Mouse (Mus musculus) liver, embryonic 12.5 days (tissue): ENCODE data around the gene Gm9507. TPM values are rescaled to one million over a fixed set of nuclear protein-coding genes. Genes with fewer than 3 reads are reported as not detected.

Source experiments
- ATAC-seq: fragments of 200-750 bp; cut with Nextera tagmentation; 2 replicates; pipeline ENCODE4 v1.8.0; 2017; ENCODE audit warnings: moderate number of reproducible peaks, mild to moderate bottlenecking, moderate library complexity
- H3K27ac ChIP-seq: fragments of 300-500 bp; sonication (generic); 2 replicates; pipeline ENCODE4 v1.5.1; 2016; ENCODE audit warnings: mild to moderate bottlenecking
- H3K27me3 ChIP-seq: fragments of 300-500 bp; sonication (generic); replicated peaks from 2 replicates; pipeline ENCODE4 v1.6.1; 2016; ENCODE audit warnings: mild to moderate bottlenecking, moderate library complexity
- H3K36me3 ChIP-seq: fragments of 300-500 bp; sonication (generic); 2 replicates; pipeline ENCODE4 v1.6.1; 2016; ENCODE audit warnings: mild to moderate bottlenecking, moderate library complexity
- H3K4me1 ChIP-seq: fragments of 300-500 bp; sonication (generic); 2 replicates; pipeline ENCODE4 v1.6.1; 2016
- H3K4me2 ChIP-seq: fragments of 300-500 bp; sonication (generic); 2 replicates; pipeline ENCODE4 v1.6.1; 2016; ENCODE audit warnings: mild to moderate bottlenecking, moderate library complexity
- H3K4me3 ChIP-seq: fragments of 300-500 bp; sonication (generic); 2 replicates; pipeline ENCODE4 v1.5.1; 2016; ENCODE audit warnings: mild to moderate bottlenecking, moderate library complexity
- H3K9ac ChIP-seq: fragments of 300-500 bp; sonication (generic); 2 replicates; pipeline ENCODE4 v1.6.1; 2016; ENCODE audit warnings: mild to moderate bottlenecking, moderate library complexity
- H3K9me3 ChIP-seq: fragments of 300-500 bp; sonication (generic); replicated peaks from 2 replicates; pipeline ENCODE4 v1.6.1; 2016; ENCODE audit warnings: mild to moderate bottlenecking, moderate library complexity
- WGBS: fragments of 180-500 bp; shearing (Covaris S2); methylation state at CpG from one replicate; pipeline ENCODE4 v1.1.7; 2016; ENCODE audit not compliant: insufficient replicate concordance; 5-methylcytosine and 5-hydroxymethylcytosine counted together
- polyA plus RNA-seq: library from polyadenylated mRNA; unstranded; fragments of >200 nt; fragmentation: Nextera tagmentation; extraction: Ambion mirVana; gene quantifications from 2 replicates; pipeline ENCODE4 v1.2.1, GENCODE M21; 2016

Gene Gm9507
- polyA plus RNA-seq: not detected in 2 replicates

DNA sequence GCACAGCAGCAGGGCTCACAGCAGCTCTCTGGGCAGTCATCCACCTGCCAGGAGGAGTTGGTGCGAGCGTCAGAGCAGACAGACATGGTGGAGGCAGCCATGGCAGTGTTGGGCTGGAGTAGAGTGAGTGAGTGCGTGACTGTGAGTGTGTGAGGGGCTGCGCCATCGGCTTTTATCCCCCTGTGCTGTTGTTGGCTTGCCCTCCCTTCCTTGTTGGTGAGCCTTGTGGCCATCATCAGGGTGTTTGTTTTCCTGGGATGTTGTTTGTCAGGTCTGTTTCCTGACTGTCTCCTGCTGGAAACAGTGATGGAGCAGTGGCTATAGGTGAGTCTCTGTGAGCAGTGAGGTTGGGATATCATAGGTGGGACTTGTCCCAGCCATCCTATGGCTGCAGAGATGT, at the start of gene Gm9507:
Gene Gm9507, minus strand, starts transcription at position 101 of the 400 bp plus-strand sequence.
- no peak for ATAC-seq
- no peaks in the 10 kb centered on the region for H3K27me3 ChIP-seq
- 51% methylated on average over 5 of the region's 5 CpGs for WGBS

DNA sequence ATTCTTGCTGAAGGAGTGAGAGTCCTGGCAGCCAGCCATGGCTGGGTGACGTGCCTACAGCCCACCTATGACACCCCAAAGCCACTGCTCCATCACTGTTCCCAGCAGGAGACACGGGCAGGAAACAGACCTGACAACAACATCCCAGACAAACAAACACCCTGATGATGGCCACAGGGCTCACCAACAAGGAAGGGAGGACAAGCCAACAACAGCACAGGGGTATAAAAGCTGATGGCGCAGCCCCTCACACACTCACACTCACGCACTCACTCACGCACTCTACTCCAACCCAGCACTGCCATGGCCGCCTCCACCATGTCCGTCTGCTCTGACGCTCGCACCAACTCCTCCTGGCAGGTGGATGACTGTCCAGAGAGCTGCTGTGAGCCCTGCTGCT, 40.9 kb upstream of the Gm9507 start, which contains the start of gene Gm10318:
Gene Gm10318, plus strand, starts transcription at position 301 of the 400 bp plus-strand sequence.
- H3K4me3 ChIP-seq: no peak within 1 kb of the TSS

More for the DNA sequence above, at the start of gene Gm9507:
- Histone ChIP-seq H3K9me3 (no peaks in the 10 kb centered on the region; the same call in 1 of the 2 replicates), H3K4me1 (no peaks in the 10 kb centered on the region), H3K27ac (no peak within 1 kb of the TSS), H3K4me2 (no peak within 1 kb of the TSS), H3K9ac (no peak within 1 kb of the TSS), H3K4me3 (no peak within 1 kb of the TSS), H3K36me3 (no peaks in the 10 kb centered on the region)

DNA sequence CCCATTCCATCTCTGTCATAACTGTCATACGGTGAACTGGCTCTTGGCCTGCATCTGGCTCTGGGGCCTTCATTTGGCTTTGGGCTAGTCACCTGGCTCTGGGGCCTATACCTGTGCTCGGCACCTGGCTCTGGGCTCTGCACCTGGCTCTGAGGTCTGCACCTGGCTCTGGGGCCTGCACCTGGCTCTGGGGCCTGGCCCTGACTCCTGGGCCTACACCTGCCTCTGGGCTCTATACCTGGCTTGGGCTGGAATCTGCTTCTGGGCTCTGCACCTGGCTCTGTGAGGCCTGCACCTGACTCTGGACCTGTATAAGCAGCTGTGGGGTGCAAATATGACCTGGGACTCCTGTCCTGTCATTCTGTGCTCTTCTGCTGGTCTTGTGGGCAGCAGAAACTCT, 35.9 kb upstream of the Gm9507 start:
- ATAC-seq: no peak
- Histone ChIP-seq H3K4me2 (no peak overlapping the region), H3K27me3 (no peaks in the 10 kb centered on the region; the same call in 1 of the 2 replicates), H3K9ac (no peak overlapping the region), H3K36me3 (no peaks in the 10 kb centered on the region), H3K9me3 (no peaks in the 10 kb centered on the region), H3K27ac (no peak overlapping the region), H3K4me3 (no peak overlapping the region), H3K4me1 (no peaks in the 10 kb centered on the region)
- WGBS: 59% methylated on average over 2 of the region's 2 CpGs

More for the DNA sequence above, 40.9 kb upstream of the Gm9507 start, which contains the start of gene Gm10318:
- Histone ChIP-seq H3K4me2 (no peak within 1 kb of the TSS), H3K27me3 (no peaks in the 10 kb centered on the region; the same call in 1 of the 2 replicates), H3K9ac (no peak within 1 kb of the TSS), H3K36me3 (no peaks in the 10 kb centered on the region), H3K4me1 (no peaks in the 10 kb centered on the region), H3K9me3 (no peaks in the 10 kb centered on the region), H3K27ac (no peak within 1 kb of the TSS)
- 58% methylated on average over 9 of the region's 9 CpGs for WGBS
- ATAC-seq: no peak

DNA sequence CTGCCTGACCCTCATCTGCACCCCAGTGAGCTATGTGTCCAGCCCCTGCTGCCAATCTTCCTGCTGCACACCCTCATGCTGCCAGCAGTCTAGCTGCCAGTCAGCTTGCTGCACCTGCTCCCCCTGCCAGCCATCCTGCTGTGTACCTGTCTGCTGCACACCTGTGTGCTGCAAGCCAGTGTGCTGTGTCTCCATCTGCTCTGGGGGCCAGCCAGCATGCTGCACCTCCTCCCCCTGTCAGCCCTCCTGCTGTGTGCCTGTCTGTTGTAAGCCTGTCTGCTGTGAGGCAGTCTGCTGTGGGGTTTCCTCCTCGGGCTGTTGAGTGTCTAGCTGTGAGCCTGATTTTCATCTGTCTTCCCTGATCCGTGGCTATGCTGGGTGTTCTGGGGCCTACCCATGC, 35.3 kb upstream of the Gm9507 start:
- H3K4me1 ChIP-seq: no peaks in the 10 kb centered on the region
- H3K9me3 ChIP-seq: no peaks in the 10 kb centered on the region
- H3K9ac ChIP-seq: no peak overlapping the region
- H3K27me3 ChIP-seq: no peaks in the 10 kb centered on the region
- no peak overlapping the region for H3K4me3 ChIP-seq
- H3K4me2 ChIP-seq: no peak overlapping the region
- WGBS: 9% methylated on average over 2 of the region's 2 CpGs
- no peak overlapping the region for H3K27ac ChIP-seq
- ATAC-seq: no peak
- H3K36me3 ChIP-seq: no peaks in the 10 kb centered on the region

DNA sequence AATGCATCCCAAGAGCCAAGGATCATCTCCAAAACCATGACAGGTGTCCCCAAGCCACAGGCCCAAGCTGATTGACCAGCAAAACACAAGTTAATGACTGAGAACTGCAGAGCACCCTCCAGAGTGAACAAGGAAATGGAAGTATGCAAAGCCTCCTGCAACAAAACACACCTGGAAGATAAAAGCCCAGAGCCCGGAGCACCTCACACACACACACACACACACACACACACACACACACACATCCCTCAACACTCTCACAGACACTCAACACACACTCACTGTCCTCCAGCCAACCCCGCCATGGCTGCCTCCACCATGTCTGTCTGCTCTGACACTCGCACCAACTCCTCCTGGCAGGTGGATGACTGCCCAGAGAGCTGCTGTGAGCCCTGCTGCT, 34.9 kb upstream of the Gm9507 start, which contains the start of gene Gm36176:
Gene Gm36176, plus strand, starts transcription at position 301 of the 400 bp plus-strand sequence.
- no peaks in the 10 kb centered on the region for H3K9me3 ChIP-seq
- H3K4me1 ChIP-seq: no peaks in the 10 kb centered on the region
- 29% methylated on average over 3 of the region's 3 CpGs for WGBS
- H3K9ac ChIP-seq: no peak within 1 kb of the TSS
- no peak within 1 kb of the TSS for H3K27ac ChIP-seq
- no peak within 1 kb of the TSS for H3K4me3 ChIP-seq
- no peak within 1 kb of the TSS for H3K4me2 ChIP-seq
- H3K27me3 ChIP-seq: no peaks in the 10 kb centered on the region
- ATAC-seq: no peak
- no peaks in the 10 kb centered on the region for H3K36me3 ChIP-seq

DNA sequence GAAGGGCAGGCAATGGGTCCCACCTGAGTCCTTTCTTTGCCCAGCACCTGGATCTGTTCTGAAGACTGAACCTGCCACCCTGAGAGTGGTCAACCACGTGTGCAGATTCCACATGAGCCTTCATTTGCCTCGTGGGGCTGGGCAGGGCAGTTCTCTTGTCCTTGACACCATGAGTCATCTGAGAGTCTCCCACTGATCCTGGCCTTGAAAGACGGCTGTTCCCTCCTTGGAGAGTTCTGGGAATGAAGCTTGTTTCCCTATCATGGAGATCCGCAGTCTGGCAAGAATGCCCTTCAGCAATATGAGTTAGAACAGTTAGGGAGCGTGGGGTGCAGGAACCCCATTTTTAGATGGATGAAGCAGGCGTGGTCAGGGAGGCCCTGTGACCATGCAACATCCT, 27.4 kb upstream of the Gm9507 start:
- no peak overlapping the region for H3K27ac ChIP-seq
- H3K9ac ChIP-seq: no peak overlapping the region
- H3K36me3 ChIP-seq: no peaks in the 10 kb centered on the region
- no peaks in the 10 kb centered on the region for H3K9me3 ChIP-seq
- no peak for ATAC-seq
- H3K4me3 ChIP-seq: no peak overlapping the region
- no peak overlapping the region for H3K4me2 ChIP-seq
- no peaks in the 10 kb centered on the region for H3K4me1 ChIP-seq
- WGBS: 54% methylated on average over 6 of the region's 6 CpGs
- no peaks in the 10 kb centered on the region for H3K27me3 ChIP-seq

DNA sequence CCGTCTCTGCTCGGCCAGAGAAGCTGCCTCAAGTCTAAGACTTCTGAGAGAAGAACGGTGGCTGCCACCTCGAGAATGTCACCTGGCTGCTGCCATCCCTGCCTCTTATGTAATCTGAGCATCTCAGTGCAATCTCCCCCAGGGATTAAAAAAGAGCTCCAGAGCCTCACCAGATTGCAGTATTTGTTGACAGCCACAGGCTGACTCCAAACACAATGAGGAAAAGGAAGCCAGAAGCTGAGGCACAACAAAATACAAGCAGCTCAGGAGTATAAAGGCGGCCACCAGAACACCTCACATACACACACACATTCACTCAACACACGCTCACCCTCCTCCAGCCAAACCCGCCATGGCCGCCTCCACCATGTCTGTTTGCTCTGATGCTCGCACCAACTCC, 24.0 kb upstream of the Gm9507 start, which contains the start of gene Krtap10-10:
Gene Krtap10-10, plus strand, starts transcription at position 301 of the 400 bp plus-strand sequence.
- Histone ChIP-seq H3K36me3 (no peaks in the 10 kb centered on the region), H3K9me3 (no peaks in the 10 kb centered on the region), H3K4me2 (no peak within 1 kb of the TSS), H3K4me3 (no peak within 1 kb of the TSS), H3K9ac (no peak within 1 kb of the TSS), H3K4me1 (no peaks in the 10 kb centered on the region), H3K27me3 (no peaks in the 10 kb centered on the region), H3K27ac (no peak within 1 kb of the TSS)
- 56% methylated on average over 9 of the region's 9 CpGs for WGBS
- ATAC-seq: no peak

DNA sequence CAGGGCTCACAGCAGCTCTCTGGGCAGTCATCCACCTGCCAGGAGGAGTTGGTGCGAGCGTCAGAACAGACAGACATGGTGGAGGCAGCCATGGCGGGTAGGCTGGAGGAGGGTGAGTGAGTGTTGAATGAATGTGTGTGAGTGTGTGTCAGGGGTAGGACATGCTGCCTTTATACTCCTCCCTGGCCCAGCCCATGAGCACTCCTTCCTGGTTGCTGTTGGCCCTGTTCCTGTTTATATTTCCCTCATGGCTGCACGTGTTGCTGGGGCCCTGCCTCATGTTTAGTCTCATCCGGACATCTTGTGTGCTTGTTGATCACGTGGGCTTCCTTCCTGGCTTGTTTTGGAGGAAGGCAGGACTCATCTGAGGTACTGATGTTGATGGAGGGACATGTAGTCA, 15.3 kb upstream of the Gm9507 start, which contains the start of gene Krtap10-4:
Gene Krtap10-4, minus strand, starts transcription at position 145 of the 400 bp plus-strand sequence.
- H3K4me2 ChIP-seq: no peak within 1 kb of the TSS
- H3K4me1 ChIP-seq: no peaks in the 10 kb centered on the region
- no peaks in the 10 kb centered on the region for H3K27me3 ChIP-seq
- H3K27ac ChIP-seq: no peak within 1 kb of the TSS
- H3K36me3 ChIP-seq: no peaks in the 10 kb centered on the region
- H3K9ac ChIP-seq: no peak within 1 kb of the TSS
- no peak for ATAC-seq
- no peak within 1 kb of the TSS for H3K4me3 ChIP-seq
- WGBS: 47% methylated on average over 6 of the region's 6 CpGs
- H3K9me3 ChIP-seq: no peaks in the 10 kb centered on the region

DNA sequence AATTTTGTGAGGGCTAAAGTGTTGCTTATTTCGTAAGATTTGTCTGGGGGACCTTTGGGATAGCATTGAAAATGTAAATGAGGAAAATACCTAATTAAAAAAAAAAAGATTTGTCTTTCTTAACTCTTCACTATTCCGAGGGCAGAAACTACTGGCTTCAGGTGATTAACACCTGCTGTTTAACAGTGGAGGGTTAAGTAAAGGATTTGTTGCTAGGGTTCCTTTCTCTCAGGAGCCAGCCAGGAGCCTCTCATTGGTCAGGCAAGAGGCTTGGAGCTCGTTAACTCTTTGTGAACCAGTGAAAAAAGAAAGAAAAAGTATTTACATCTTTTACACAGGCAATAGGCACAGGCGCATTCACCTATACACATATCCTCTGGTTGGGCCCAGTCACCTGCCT, 7.6 kb upstream of the Gm9507 start:
- no peaks in the 10 kb centered on the region for H3K4me1 ChIP-seq
- no peaks in the 10 kb centered on the region for H3K9me3 ChIP-seq
- no peak for ATAC-seq
- H3K9ac ChIP-seq: no peak overlapping the region
- H3K27me3 ChIP-seq: no peaks in the 10 kb centered on the region
- H3K36me3 ChIP-seq: no peaks in the 10 kb centered on the region
- H3K4me3 ChIP-seq: no peak overlapping the region
- no peak overlapping the region for H3K4me2 ChIP-seq
- 45% methylated on average over 4 of the region's 4 CpGs for WGBS
- H3K27ac ChIP-seq: no peak overlapping the region

DNA sequence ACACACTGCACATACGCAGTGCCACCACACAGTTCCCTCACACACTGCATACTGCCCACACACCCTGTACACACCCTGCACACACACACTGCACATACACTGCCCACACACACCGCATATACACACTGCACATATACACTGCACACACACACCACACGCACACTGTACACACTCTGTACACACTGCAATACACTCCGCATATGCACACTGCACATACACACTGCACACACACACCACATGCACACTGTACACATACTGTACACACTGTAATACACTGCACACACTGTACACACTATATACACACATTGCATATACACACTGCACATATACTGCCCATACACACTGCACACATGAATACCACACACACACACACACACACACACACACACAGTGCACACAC, 6.9 kb upstream of the Gm9507 start:
- Histone ChIP-seq H3K27me3 (no peaks in the 10 kb centered on the region), H3K9ac (no peak overlapping the region), H3K36me3 (no peaks in the 10 kb centered on the region), H3K4me2 (no peak overlapping the region), H3K4me3 (no peak overlapping the region), H3K9me3 (no peaks in the 10 kb centered on the region), H3K27ac (no peak overlapping the region), H3K4me1 (no peaks in the 10 kb centered on the region)
- 79% methylated on average over 4 of the region's 4 CpGs for WGBS
- ATAC-seq: no peak

DNA sequence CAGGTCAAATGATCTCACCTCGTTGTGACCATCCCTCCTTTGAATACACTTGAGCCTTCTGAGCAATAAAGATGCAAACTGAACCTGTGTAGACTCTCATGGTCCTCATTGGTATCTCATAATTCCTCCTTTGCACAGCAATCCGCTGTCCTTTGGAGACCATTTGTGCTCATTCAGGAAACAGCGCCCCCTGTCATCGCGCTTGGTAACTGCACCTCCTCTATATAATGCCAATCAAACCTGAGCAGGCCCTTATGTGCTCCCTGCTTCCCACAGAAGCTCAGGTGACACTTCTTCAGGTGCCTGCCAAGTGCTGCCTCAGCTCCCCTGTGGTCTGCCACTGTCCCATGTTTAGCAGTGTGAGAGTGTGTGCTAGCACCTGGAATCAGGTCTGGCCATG, 3.9 kb upstream of the Gm9507 start:
- Histone ChIP-seq H3K27me3 (no peaks in the 10 kb centered on the region), H3K9ac (no peak overlapping the region), H3K4me2 (no peak overlapping the region), H3K36me3 (no peaks in the 10 kb centered on the region), H3K4me3 (no peak overlapping the region), H3K4me1 (no peaks in the 10 kb centered on the region), H3K27ac (no peak overlapping the region), H3K9me3 (no peaks in the 10 kb centered on the region)
- WGBS: 23% methylated on average over 5 of the region's 5 CpGs
- ATAC-seq: no peak

DNA sequence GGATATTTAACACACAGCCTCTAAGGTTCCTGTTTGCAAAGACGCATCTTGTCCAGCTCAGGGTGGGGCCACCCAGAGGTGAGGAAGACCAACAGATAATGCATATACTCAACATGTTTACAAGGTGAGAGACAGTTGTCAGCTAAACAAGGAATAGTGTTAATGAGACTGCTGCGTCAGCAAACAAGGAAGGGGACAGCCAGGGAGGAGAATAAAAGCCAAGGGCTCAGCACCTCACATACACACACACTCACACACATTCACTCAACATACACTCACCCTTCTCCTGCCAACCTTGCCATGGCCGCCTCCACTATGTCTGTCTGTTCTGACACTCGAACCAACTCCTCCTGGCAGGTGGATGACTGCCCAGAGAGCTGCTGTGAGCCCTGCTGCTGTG, 2.7 kb upstream of the Gm9507 start, which contains the start of gene Gm2696:
Gene Gm2696, plus strand, starts transcription at position 301 of the 400 bp plus-strand sequence.
- no peaks in the 10 kb centered on the region for H3K4me1 ChIP-seq
- 35% methylated on average over 4 of the region's 4 CpGs for WGBS
- H3K36me3 ChIP-seq: no peaks in the 10 kb centered on the region
- no peak for ATAC-seq
- no peak within 1 kb of the TSS for H3K27ac ChIP-seq
- no peaks in the 10 kb centered on the region for H3K27me3 ChIP-seq
- no peaks in the 10 kb centered on the region; the same call in 1 of the 2 replicates for H3K9me3 ChIP-seq
- H3K9ac ChIP-seq: no peak within 1 kb of the TSS
- H3K4me2 ChIP-seq: no peak within 1 kb of the TSS
- no peak within 1 kb of the TSS for H3K4me3 ChIP-seq

DNA sequence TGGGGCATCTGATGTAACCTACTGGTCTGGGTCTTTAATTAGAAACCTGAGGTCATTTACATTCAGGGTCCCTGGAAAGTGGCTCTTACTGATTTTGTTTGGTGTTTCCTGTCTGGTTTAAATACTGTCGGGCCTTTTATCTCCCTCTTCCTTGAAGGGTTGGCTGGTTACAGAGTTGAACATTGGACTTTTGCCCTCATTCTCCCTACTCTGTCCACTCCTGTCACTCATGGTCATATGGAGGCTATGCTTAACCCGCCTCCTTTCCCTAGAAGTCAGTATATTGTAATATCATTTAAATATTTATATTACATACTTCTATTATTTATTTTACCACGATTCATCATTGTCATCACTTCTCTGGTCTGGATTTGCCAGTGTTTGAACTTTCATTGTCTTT, 7.5 kb downstream of the Gm9507 start:
- 0 out of 2 replicates have a peak, but pooled peaks cover 4% of the 10 kb centered on the region for H3K4me1 ChIP-seq
- no peak overlapping the region for H3K4me3 ChIP-seq
- H3K9me3 ChIP-seq: no peaks in the 10 kb centered on the region
- no peak for ATAC-seq
- no peaks in the 10 kb centered on the region for H3K27me3 ChIP-seq
- H3K36me3 ChIP-seq: no peaks in the 10 kb centered on the region
- WGBS: 34% methylated on average over 3 of the region's 3 CpGs
- H3K9ac ChIP-seq: no peak overlapping the region
- no peak overlapping the region for H3K4me2 ChIP-seq
- no peak overlapping the region for H3K27ac ChIP-seq
